In the genomic region with DNA sequence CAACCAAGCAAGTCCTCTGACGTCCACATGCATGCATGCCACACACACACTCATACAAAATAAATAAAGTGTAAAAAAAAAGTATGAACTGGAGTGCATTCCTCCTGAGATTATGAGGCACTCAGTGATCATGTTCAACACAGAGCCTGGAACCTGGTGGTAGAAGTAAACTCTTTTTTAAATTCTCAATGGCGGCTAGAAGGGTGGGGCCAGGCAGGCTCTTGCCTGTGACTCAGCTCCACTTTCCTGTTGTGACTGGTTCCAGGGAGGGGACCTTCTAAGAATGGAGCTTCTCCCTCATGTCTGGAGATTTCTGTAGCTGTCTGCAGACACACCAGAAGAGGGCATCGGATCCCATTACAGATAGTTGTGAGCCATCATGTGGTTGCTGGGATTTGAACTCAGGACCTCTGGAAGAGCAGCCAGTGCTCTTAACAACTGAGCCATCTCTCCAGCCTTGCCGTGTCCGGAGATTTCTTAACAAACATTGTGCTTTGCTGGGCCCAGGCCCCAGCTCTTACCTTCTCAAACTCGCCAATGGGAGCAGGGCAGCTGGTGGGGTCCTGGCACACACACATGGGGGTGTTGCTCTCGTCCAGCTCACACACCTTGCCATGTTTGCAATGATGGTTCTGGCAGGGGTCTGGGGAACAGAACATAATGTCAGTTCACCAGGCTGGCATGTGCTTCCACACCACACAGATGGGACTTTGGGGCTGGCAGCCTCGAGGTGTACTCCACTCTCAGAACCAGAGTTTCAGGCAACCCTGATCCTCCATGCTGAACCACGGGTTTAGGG, we compare ENCODE assay signal across 11 mouse cellular contexts. TPM values are rescaled to one million over a fixed set of nuclear protein-coding genes. Genes with fewer than 3 reads are reported as not detected.
DNase-seq lines count a peak whose midpoint lies in the region; ATAC-seq and TF ChIP-seq lines count a peak whose summit lies in the region.
"Had no signal": no experiment of that assay in that cellular context is flagged by ENCODE, and none has a peak within 500 bp of the region (broad histone marks: within the 10 kb centered on the region; RNA-seq: fewer than 3 reads in every experiment).

No protein-coding gene starts in this region.

- no peak for ATAC-seq in heart, embryonic 12.5 days (ENCODE audit: insufficient number of reproducible peaks, low FRiP score)
- ATAC-seq in embryonic facial prominence, embryonic 15.5 days (ENCODE audit: insufficient number of reproducible peaks, low FRiP score, low TSS enrichment, low read depth): no peak
- no peak for ATAC-seq in activated CD4-positive, CD25-positive, alpha-beta regulatory T cell, adult 4 months
- ATAC-seq: CD4-positive, CD25-positive, alpha-beta regulatory T cell, adult 4 months; forebrain, embryonic 14.5 days had no signal

- H3K27me3 ChIP-seq in heart, embryonic 12.5 days (replicated peaks): no peaks in the 10 kb centered on the region
- H3K27me3 ChIP-seq in embryonic facial prominence, embryonic 15.5 days: no peaks in the 10 kb centered on the region
- H3K27me3 ChIP-seq in myocyte (ENCODE audit: control insufficient read depth, insufficient read depth, insufficient read length): no peaks in the 10 kb centered on the region
- H3K27me3 ChIP-seq: midbrain, embryonic 12.5 days had no signal

- intact Hi-C loops in heart, postnatal 10 days (cut with DNase I): no loop called here

- peaks cover 98% of the 10 kb centered on the region for H3K36me3 ChIP-seq in heart, embryonic 12.5 days
- peaks cover 96% of the 10 kb centered on the region for H3K36me3 ChIP-seq in embryonic facial prominence, embryonic 15.5 days
- H3K36me3 ChIP-seq in myocyte (ENCODE audit: control insufficient read depth, insufficient read depth): peaks cover 76% of the 10 kb centered on the region

- H3ac ChIP-seq in myocyte (ENCODE audit: control insufficient read depth, insufficient read length): no peak overlapping the region

- 85% methylated on average over 9 of the region's 9 CpGs for WGBS in heart, embryonic 12.5 days
- WGBS in embryonic facial prominence, embryonic 15.5 days: 88% methylated on average over 9 of the region's 9 CpGs

- no peak overlapping the region for H3K9ac ChIP-seq in heart, embryonic 12.5 days
- no peak overlapping the region for H3K9ac ChIP-seq in embryonic facial prominence, embryonic 15.5 days
- H3K9ac ChIP-seq: midbrain, embryonic 12.5 days had no signal

- H3K4me1 ChIP-seq in heart, embryonic 12.5 days (replicated peaks): no peaks in the 10 kb centered on the region
- no peaks in the 10 kb centered on the region for H3K4me1 ChIP-seq in embryonic facial prominence, embryonic 15.5 days
- H3K4me1 ChIP-seq: midbrain, embryonic 12.5 days had no signal

- no peak overlapping the region for H3K4me2 ChIP-seq in heart, embryonic 12.5 days
- no peak overlapping the region for H3K4me2 ChIP-seq in embryonic facial prominence, embryonic 15.5 days (replicated peaks)
- no peak overlapping the region for H3K4me2 ChIP-seq in myocyte (ENCODE audit: low read depth)
- H3K4me2 ChIP-seq: midbrain, embryonic 12.5 days had no signal

- no peak overlapping the region for H3K4me3 ChIP-seq in heart, embryonic 12.5 days
- no peak overlapping the region for H3K4me3 ChIP-seq in embryonic facial prominence, embryonic 15.5 days (replicated peaks)
- H3K4me3 ChIP-seq in myocyte: no peak overlapping the region
- H3K4me3 ChIP-seq: midbrain, embryonic 12.5 days had no signal

- DNase-seq in heart, postnatal 10 days: no peak
- DNase-seq in lung, adult 18-20 months: peak; percentile 55 to 69
- DNase-seq in lung, postnatal 14 days: no peak
- no peak for DNase-seq in yolk sac, embryonic 10.5 days (ENCODE audit: low spot score)

- peaks cover 13% of the 10 kb centered on the region for H3K79me2 ChIP-seq in myocyte (ENCODE audit: control insufficient read depth, insufficient read depth)

- TF ChIP-seq POLR2A in myocyte (IDR thresholded peaks at IDR 0.05; ENCODE audit: insufficient read length, low read depth): no peak

- H3K9me3 ChIP-seq in heart, embryonic 12.5 days (replicated peaks): 0 out of 2 replicates have a peak, but pooled peaks cover 3% of the 10 kb centered on the region
- H3K9me3 ChIP-seq in embryonic facial prominence, embryonic 15.5 days (replicated peaks): no peaks in the 10 kb centered on the region
- H3K9me3 ChIP-seq: midbrain, embryonic 12.5 days had no signal

- 0 out of 2 replicates have a peak overlapping the region, but pooled peaks have one; percentile 22 for H3K27ac ChIP-seq in heart, embryonic 12.5 days (ENCODE audit: poor library complexity, severe bottlenecking)
- H3K27ac ChIP-seq in embryonic facial prominence, embryonic 15.5 days (replicated peaks): peak overlapping the region; percentile 44; the same call in 1 of the 2 replicates
- H3K27ac ChIP-seq: midbrain, embryonic 12.5 days had no signal

TF ChIP-seq in myocyte, 11 proteins besides CTCF, POLR2A, EP300 and RAD21:
- TF ChIP-seq TCF12 (IDR thresholded peaks at IDR 0.05; ENCODE audit: insufficient read depth, poor library complexity, severe bottlenecking): no peak
- peak; percentile 60 for TF ChIP-seq POLR2AphosphoS2 (IDR thresholded peaks at IDR 0.05; ENCODE audit: insufficient read length, low read depth)
- no peak for TF ChIP-seq MYOG (IDR thresholded peaks at IDR 0.05; ENCODE audit: control insufficient read depth in 1 of 3, insufficient read depth in 1 of 3, insufficient read length in 2 of 3, low read depth in 2 of 3)

RNA-seq across cellular contexts. Expression of a gene that starts 18.1 kb away (rescaled TPM):
- 1,393 and 1,408 TPM in 2 replicates for polyA plus RNA-seq in heart, embryonic 12.5 days (2016; fragmentation: Nextera tagmentation; extraction: Ambion mirVana)
- total RNA-seq in heart, postnatal 10 days (2021): 1,000 to 10,000 TPM; 1,750 to 1,767 TPM
- 3,074 and 3,219 TPM in 2 replicates for polyA plus RNA-seq in embryonic facial prominence, embryonic 15.5 days (2015; fragmentation: Nextera tagmentation; extraction: Ambion mirVana)
- 1,961 TPM for polyA plus RNA-seq in myocyte (2012; fragmentation: generic; extraction: Trizol)
- not detected for polyA plus RNA-seq in activated CD4-positive, CD25-positive, alpha-beta regulatory T cell, adult 4 months (2017; shearing (Covaris generic))

RNA-seq across cellular contexts. Expression of a gene that starts 56.2 kb away (rescaled TPM):
- 253 and 258 TPM in 2 replicates for polyA plus RNA-seq in heart, embryonic 12.5 days (2016; fragmentation: Nextera tagmentation; extraction: Ambion mirVana)
- 100 to 1,000 TPM; 168 to 169 TPM for total RNA-seq in heart, postnatal 10 days (2021)
- polyA plus RNA-seq in embryonic facial prominence, embryonic 15.5 days (2015; fragmentation: Nextera tagmentation; extraction: Ambion mirVana): 487 and 541 TPM in 2 replicates
- 264 TPM for polyA plus RNA-seq in myocyte (2012; fragmentation: generic; extraction: Trizol)
- polyA plus RNA-seq in activated CD4-positive, CD25-positive, alpha-beta regulatory T cell, adult 4 months (2017; shearing (Covaris generic)): 100 to 1,000 TPM; 224 to 229 TPM

Comparison
In these comparisons a context has a peak if more than half of its experiments do, and no peak if none do; other contexts are left out.
1. DNase-seq: peak in lung, adult 18-20 months (2 of 2); none in heart, postnatal 10 days (0 of 2), lung, postnatal 14 days (single experiment) and yolk sac, embryonic 10.5 days (single experiment).
2. RNA of a gene that starts 18.1 kb away (polyA plus RNA-seq): 3,074 to 3,219 TPM in embryonic facial prominence, embryonic 15.5 days, 1,961 TPM in myocyte (single experiment) and 1,393 to 1,408 TPM in heart, embryonic 12.5 days; not detected in activated CD4-positive, CD25-positive, alpha-beta regulatory T cell, adult 4 months; every median in the first group is over 1,000 times any median in the second.